Mouse (Mus musculus) frontal cortex, postnatal 36 days (tissue): ENCODE data around the gene Gjb5.

Source experiments
- DNase-seq, 2 experiments: peaks; one replicate each; pipeline ENCODE4 v3.0.0; 2022; ENCODE audit warnings: low spot score in 2 of 2

The Gjb5 gene

DNA sequence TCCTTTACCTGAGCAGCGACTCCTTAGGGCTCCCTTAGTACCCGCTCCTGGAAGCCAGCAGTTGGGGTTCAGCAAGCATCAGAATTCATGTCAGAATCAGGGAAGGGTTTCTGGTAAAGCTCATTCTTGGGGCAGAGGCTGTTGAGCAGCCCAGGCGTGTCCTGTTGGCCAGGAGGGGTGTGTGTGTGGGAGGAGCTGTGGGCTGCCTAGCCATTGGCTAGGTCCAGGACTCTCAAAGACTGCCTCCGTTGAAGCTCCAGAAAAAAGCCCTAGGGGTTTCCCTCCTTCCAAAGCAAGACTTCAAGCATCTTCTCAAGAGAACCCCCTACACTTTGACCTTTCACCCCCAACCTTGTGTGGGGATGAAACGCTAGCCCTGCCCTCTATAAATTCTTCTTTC is at the start of gene Gjb5:
TSS of gene Gjb5 (minus strand) at position 164 of the 400 bp plus-strand sequence.
- DNase-seq: no peak

- DNase-seq: no peak
Measured at GRCm38 (mm10) chr4:127402614-127403013, 44.6 kb upstream of the Gjb5 start.

DNA sequence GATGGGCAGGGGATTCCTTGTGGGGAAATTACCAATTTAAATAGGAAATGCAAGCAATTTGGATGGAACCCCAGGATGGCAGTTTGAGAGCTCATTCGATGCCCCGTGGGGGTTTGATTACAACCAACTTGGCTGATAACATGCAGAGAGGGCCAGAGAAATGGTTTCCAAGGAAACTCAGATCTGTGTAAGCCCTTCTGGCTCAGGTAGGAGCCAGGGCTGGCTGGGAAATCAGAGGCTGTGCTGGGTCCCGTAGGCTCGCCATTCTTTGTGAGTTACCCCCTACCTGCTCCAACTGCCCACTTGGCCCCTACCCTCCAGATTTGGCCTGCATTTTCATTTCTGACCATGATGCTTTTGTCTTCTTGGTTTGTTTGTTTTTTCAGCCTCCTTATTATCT is 44.2 kb upstream of the Gjb5 start:
- DNase-seq: no peak

GRCm38 (mm10) chr4:127400165-127401145 is 42.5 kb upstream of the Gjb5 start:
- no peak for DNase-seq

GRCm38 (mm10) chr4:127395591-127395990 is 37.6 kb upstream of the Gjb5 start:
- no peak for DNase-seq

DNA sequence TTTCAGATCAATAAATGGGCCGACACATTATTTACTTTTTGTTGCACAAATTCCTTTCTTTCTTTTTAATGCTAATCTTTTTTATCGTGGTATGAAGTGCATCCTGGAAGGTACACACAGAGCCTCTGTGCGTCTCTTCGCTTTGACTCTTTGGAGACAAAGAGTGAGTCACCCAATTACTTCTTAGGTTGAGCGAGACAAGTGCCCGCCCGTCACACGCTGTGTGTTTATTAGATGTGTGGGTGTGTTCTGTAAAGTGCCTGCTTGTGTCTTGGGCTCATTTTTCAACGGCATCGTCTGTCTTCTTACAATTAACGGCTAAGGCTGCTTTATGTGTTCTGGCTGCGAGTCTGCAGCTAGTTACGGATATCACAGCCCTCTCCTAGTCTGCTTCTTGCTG is 31.7 kb upstream of the Gjb5 start:
- peak in 1 of 2 experiments; percentile 13 for DNase-seq

DNA sequence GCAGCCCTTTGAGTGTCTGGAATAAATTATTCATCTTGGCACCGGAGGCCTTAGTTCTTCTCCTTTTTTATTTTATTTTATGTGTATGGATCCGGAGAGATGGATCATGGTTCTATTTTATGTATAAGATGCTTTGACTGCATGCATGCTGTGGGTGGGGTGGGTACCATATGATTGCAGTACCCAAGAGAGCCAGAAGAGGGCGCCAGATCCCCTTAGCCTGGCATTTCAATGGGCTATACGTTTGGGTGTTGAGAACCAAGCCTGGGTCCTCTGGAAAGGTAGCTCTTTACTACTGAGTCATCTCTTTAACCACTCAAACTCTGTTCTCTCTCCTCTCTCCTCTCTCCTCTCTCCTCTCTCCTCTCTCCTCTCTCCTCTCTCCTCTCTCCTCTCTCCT is 19.4 kb upstream of the Gjb5 start:
- no peak for DNase-seq

- DNase-seq: no peak
Measured at GRCm38 (mm10) chr4:127375541-127376177, 17.7 kb upstream of the Gjb5 start.

DNA sequence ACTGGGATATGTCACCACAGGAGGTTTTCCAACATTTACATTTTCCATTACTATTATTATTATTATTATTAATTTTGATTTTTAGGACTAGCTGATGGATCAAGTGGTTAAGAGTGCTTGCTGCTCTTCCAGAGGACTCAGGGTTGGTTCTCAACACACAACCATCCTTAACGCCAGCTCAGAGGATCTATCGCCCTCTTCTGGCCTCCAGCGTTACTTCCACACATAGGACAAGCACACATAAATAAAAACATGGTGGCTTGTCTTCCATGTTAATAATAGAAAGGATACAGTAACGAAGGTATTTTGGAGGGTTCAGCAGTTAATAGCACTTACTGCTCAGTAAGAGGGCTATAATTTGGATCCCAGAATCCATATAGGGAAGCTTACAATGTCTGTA is 16.7 kb upstream of the Gjb5 start:
- no peak for DNase-seq

GRCm38 (mm10) chr4:127373491-127373890 is 15.5 kb upstream of the Gjb5 start:
- DNase-seq: no peak

- no peak for DNase-seq
Measured at GRCm38 (mm10) chr4:127371546-127371945, 13.6 kb upstream of the Gjb5 start.

DNA sequence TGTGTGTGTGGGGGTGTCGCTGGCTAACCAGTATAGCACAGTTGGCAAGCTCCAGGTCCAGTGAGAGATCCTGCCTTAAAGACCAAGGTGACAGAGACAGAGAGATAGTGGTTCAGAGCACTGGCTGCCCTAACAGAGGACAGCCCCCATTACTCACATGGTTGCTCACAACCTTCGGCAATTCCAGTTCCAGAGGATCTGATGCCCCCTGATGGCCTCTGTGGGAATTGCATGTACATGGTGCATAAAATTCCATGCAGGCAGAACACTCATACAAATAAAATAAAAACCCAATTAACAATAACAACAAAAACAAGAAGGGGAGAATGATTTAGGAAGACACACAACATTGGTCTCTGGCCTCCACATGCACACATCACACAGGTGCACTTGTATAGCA is 12.5 kb upstream of the Gjb5 start:
- no peak for DNase-seq

- DNase-seq: peak; percentile 67 to 72
Measured at GRCm38 (mm10) chr4:127368379-127368973, 10.5 kb upstream of the Gjb5 start.

DNA sequence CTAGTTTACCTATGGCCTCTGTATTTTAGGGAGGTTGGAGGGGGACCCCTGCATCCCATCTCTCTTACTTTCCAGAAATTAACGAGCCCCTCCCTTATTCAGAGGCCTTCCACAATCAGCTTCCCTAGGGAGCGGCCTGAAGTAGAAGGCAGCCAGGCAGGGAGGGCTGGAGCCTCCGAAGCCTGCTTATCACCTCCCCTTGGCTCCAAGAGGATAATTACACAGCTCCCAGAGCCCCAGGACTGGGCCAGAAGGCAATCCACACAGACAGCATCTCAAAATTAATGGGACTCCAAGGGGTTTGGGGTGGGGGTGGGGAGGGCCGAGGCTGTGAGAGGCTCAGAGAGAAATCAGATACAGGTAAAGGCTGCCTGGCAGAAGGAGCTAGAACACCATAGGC is 7.9 kb upstream of the Gjb5 start:
- DNase-seq: no peak

DNA sequence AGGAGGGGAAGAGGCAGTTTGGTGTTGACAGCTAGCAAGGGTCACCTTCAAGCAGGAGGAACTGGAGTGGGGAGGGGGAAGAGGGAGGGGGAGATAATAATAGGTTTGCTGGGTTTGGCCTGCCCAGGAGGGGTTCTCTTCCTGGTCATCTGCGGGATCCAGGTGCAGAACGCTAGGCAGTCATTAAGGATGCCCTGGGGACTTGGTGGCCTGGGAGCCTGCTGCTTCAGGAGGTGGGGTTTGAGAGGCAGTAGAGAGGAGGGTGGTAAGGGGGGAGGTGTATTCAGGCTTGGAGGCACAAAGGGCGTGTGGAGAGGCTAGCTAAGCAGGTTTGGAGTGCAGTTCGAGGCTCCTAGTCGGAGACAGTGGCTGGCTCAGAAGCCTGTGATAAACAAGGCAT is 7.5 kb upstream of the Gjb5 start:
- no peak for DNase-seq

DNA sequence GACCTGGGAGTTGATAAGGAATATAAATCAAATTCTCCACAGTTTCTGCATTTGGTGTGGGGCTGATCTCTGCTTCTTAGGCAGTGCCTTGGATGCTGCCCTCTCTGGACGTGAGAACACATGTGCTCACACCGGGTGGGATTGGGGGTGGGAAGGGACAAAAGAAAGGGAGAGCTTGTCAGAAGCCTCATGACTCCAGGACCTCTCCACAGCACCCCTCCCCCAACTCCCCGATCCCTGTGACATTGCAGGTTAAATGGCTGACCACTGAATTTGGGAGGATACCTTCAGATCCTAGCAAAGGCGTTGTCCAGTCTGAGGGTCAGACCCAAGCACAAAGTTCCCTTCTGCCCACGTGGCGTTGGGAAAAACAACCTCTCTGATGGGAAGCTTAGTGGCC is 6.5 kb upstream of the Gjb5 start:
- no peak for DNase-seq

- DNase-seq: no peak
Measured at GRCm38 (mm10) chr4:127363331-127363730, 5.3 kb upstream of the Gjb5 start.

DNA sequence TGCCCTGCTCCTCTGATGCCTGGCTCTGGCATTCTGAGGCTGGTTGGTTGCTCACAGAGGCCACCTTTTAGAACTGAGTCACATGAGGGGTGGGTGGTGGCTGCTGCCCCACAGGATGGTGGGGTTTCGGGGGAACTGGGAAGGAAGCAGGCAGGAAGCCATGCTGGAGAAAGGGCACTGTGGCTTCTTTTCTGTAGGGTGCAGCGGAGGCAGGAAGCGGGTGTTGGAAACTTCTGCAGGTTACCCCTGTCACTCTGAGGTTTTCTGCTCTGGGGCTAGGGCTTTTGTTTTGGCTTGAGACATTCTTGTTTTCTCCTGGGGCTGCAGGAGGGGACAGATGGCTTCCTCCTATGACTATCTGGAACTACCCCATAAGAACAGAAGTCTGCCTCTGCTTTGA is 4.5 kb upstream of the Gjb5 start:
- DNase-seq: no peak

- no peak for DNase-seq
Measured at GRCm38 (mm10) chr4:127354506-127355485, 3.2 kb downstream of the Gjb5 start.

DNA sequence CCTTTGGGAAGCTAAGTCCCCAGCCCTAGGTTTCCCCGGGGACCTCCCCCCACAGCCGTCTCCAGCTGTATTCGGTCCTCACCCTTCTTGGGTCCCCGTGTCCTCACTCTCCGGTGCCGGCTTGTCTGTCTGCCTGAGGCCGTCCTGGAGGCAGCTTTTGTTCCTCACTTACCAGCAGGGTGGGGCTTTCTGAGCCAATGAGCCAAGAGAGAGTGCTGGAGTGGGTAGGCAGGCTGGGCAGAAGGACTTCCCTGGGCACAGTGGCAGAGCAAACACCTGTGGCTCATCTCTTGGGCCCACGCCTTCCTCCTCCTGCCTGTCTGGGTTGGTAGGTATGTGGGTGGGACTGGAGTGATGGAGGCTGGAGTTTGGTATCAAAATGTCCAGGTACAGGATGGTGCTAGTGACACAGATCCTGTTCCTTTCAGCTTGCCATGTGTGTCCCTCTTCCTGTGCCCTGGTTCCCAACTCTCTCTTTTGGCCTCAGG is 4.0 kb downstream of the Gjb5 start, which contains the start of gene Gjb4:
TSS of gene Gjb4 (minus strand) at position 131 of the 488 bp plus-strand sequence.
- no peak for DNase-seq

GRCm38 (mm10) chr4:127352594-127352993 is 5.4 kb downstream of the Gjb5 start:
- no peak for DNase-seq
